Mouse (Mus musculus): ENCODE data around the gene Gps2. TPM values are rescaled to one million over a fixed set of nuclear protein-coding genes. Genes with fewer than 3 reads are reported as not detected.
"Not testable (repeated sequence)": the region's sequence is repeated elsewhere in the genome, so short reads cannot be mapped to it uniquely, and the experiment has no call there.

Gps2 gene
- polyA plus RNA-seq, 1 experiment = 116 TPM

- TF ChIP-seq FLI1 (IDR thresholded peaks at IDR 0.05; ENCODE audit: low read length) (no peak), GATA1 (IDR thresholded peaks at IDR 0.05; ENCODE audit: borderline replicate concordance, low read length) (no peak)
- Histone ChIP-seq H3K36me3 (replicated peaks; ENCODE audit: low read length) (no peaks in the 10 kb centered on the region), H3K27me3 (replicated peaks) (peaks cover 49% of the 10 kb centered on the region)
Observed at GRCm38 (mm10) chr11:69953267-69953915, 39.7 kb downstream of the Gps2 start.

GRCm38 (mm10) chr11:69955618-69956017 lies 41.9 kb downstream of the Gps2 start:
- H3K36me3 ChIP-seq (replicated peaks; ENCODE audit: low read length) = not testable (repeated sequence)
- H3K27me3 ChIP-seq (replicated peaks) = peaks cover 47% of the 10 kb centered on the region

More at GRCm38 (mm10) chr11:69953267-69953915, 39.7 kb downstream of the Gps2 start:
- no peaks in the 10 kb centered on the region for H3K9me3 ChIP-seq
- H3K4me1 ChIP-seq = peaks cover 23% of the 10 kb centered on the region
- H3K4me3 ChIP-seq (replicated peaks) = no peak overlapping the region

GRCm38 (mm10) chr11:69956218-69956617 lies 42.5 kb downstream of the Gps2 start:
- Histone ChIP-seq H3K9me3 (no peaks in the 10 kb centered on the region), H3K36me3 (replicated peaks; ENCODE audit: low read length) (no peaks in the 10 kb centered on the region), H3K27me3 (replicated peaks) (peaks cover 47% of the 10 kb centered on the region), H3K4me3 (replicated peaks) (no peak overlapping the region), H3K4me1 (peaks cover 17% of the 10 kb centered on the region)
- TF ChIP-seq FLI1 (IDR thresholded peaks at IDR 0.05; ENCODE audit: low read length) (no peak), GATA1 (IDR thresholded peaks at IDR 0.05; ENCODE audit: borderline replicate concordance, low read length) (no peak)

More at GRCm38 (mm10) chr11:69955618-69956017, 41.9 kb downstream of the Gps2 start:
- not testable (repeated sequence) for H3K9me3 ChIP-seq; H3K4me3 ChIP-seq (replicated peaks)
- H3K4me1 ChIP-seq = peaks cover 16% of the 10 kb centered on the region

GRCm38 (mm10) chr11:69960616-69961015 lies 46.9 kb downstream of the Gps2 start:
- no peaks in the 10 kb centered on the region for H3K36me3 ChIP-seq (replicated peaks; ENCODE audit: low read length)
- no peaks in the 10 kb centered on the region for H3K9me3 ChIP-seq
- TF ChIP-seq FLI1 (IDR thresholded peaks at IDR 0.05; ENCODE audit: low read length) (no peak), GATA1 (IDR thresholded peaks at IDR 0.05; ENCODE audit: borderline replicate concordance, low read length) (no peak)
- H3K4me3 ChIP-seq (replicated peaks) = no peak overlapping the region
- peaks cover 29% of the 10 kb centered on the region for H3K4me1 ChIP-seq
- peaks cover 58% of the 10 kb centered on the region for H3K27me3 ChIP-seq (replicated peaks)

- Histone ChIP-seq H3K9me3 (no peaks in the 10 kb centered on the region), H3K36me3 (replicated peaks; ENCODE audit: low read length) (no peaks in the 10 kb centered on the region), H3K4me1 (peaks cover 41% of the 10 kb centered on the region), H3K27me3 (replicated peaks) (peaks cover 63% of the 10 kb centered on the region), H3K4me3 (replicated peaks) (no peak overlapping the region)
- no peak for TF ChIP-seq FLI1 (IDR thresholded peaks at IDR 0.05; ENCODE audit: low read length)
- TF ChIP-seq GATA1 (IDR thresholded peaks at IDR 0.05; ENCODE audit: borderline replicate concordance, low read length) = no peak
Observed at GRCm38 (mm10) chr11:69961841-69962240, 48.2 kb downstream of the Gps2 start.

- Histone ChIP-seq H3K4me3 (replicated peaks) (no peak within 1 kb of the TSS), H3K9me3 (no peaks in the 10 kb centered on the region), H3K36me3 (replicated peaks; ENCODE audit: low read length) (peaks cover 24% of the 10 kb centered on the region), H3K4me1 (peaks cover 43% of the 10 kb centered on the region), H3K27me3 (replicated peaks) (peaks cover 59% of the 10 kb centered on the region)
- no peak for TF ChIP-seq FLI1 (IDR thresholded peaks at IDR 0.05; ENCODE audit: low read length)
- no peak for TF ChIP-seq GATA1 (IDR thresholded peaks at IDR 0.05; ENCODE audit: borderline replicate concordance, low read length)
Observed at GRCm38 (mm10) chr11:69964650-69965270, 51.1 kb downstream of the Gps2 start, which contains the start of gene Cldn7. Cldn7 (plus strand) TSS chr11:69964779.

- no peak for TF ChIP-seq GATA1 (IDR thresholded peaks at IDR 0.05; ENCODE audit: borderline replicate concordance, low read length)
- TF ChIP-seq FLI1 (IDR thresholded peaks at IDR 0.05; ENCODE audit: low read length) = no peak
- Histone ChIP-seq H3K36me3 (replicated peaks; ENCODE audit: low read length) (peaks cover 30% of the 10 kb centered on the region), H3K4me1 (peaks cover 43% of the 10 kb centered on the region), H3K27me3 (replicated peaks) (peaks cover 57% of the 10 kb centered on the region), H3K9me3 (no peaks in the 10 kb centered on the region), H3K4me3 (replicated peaks) (peak overlapping the region; percentile 88)
Observed at GRCm38 (mm10) chr11:69965271-69966005, 51.8 kb downstream of the Gps2 start.

Other genes starting within 250 kb of the Gps2 start
- 8.7 and 128 TPM in 2 replicates for gene Cd68, start 247.7 kb upstream of the Gps2 start, polyA plus RNA-seq (2012; ENCODE audit: insufficient read depth, low replicate concordance)
- 144 and 601 TPM in 2 replicates for gene Eif4a1, start 241.5 kb upstream of the Gps2 start, polyA plus RNA-seq (2012; ENCODE audit: insufficient read depth, low replicate concordance)
- gene Senp3, start 231.8 kb upstream of the Gps2 start, polyA plus RNA-seq (2012; ENCODE audit: insufficient read depth, low replicate concordance) = 54.1 and 94.8 TPM in 2 replicates
- 0.56 TPM in 1 of 2 replicates, not detected in the other for gene Tnfsf13, start 228.1 kb upstream of the Gps2 start, polyA plus RNA-seq (2012; ENCODE audit: insufficient read depth, low replicate concordance)
- 5.3 and 13.1 TPM in 2 replicates for gene Tnfsf12, start 218.0 kb upstream of the Gps2 start, polyA plus RNA-seq (2012; ENCODE audit: insufficient read depth, low replicate concordance)
- 2.0 and 2.5 TPM in 2 replicates for gene Tnfsfm13, start 217.8 kb upstream of the Gps2 start, polyA plus RNA-seq (2012; ENCODE audit: insufficient read depth, low replicate concordance)
- gene Polr2a, start 155.3 kb upstream of the Gps2 start, polyA plus RNA-seq (2012; ENCODE audit: insufficient read depth, low replicate concordance) = 36.5 and 129 TPM in 2 replicates
- not detected in 2 replicates for gene Slc35g3, start 151.9 kb upstream of the Gps2 start, polyA plus RNA-seq (2012; ENCODE audit: insufficient read depth, low replicate concordance)
- gene Zbtb4, start 148.0 kb upstream of the Gps2 start, polyA plus RNA-seq (2012; ENCODE audit: insufficient read depth, low replicate concordance) = 1.9 and 3.9 TPM in 2 replicates
- gene Chrnb1, start 117.9 kb upstream of the Gps2 start, polyA plus RNA-seq (2012; ENCODE audit: insufficient read depth, low replicate concordance) = not detected in 2 replicates
- 0.64 TPM in 1 of 2 replicates, not detected in the other for gene Fgf11, start 112.0 kb upstream of the Gps2 start, polyA plus RNA-seq (2012; ENCODE audit: insufficient read depth, low replicate concordance)
- gene Tmem102, start 108.3 kb upstream of the Gps2 start, polyA plus RNA-seq (2012; ENCODE audit: insufficient read depth, low replicate concordance) = not detected in 2 replicates
- not detected in 2 replicates for gene Gm39566, start 98.6 kb upstream of the Gps2 start, polyA plus RNA-seq (2012; ENCODE audit: insufficient read depth, low replicate concordance)
- gene Spem2, start 95.4 kb upstream of the Gps2 start, polyA plus RNA-seq (2012; ENCODE audit: insufficient read depth, low replicate concordance) = not detected in 2 replicates
- gene Spem1, start 91.7 kb upstream of the Gps2 start, polyA plus RNA-seq (2012; ENCODE audit: insufficient read depth, low replicate concordance) = not detected in 2 replicates
- 4.9 and 17.7 TPM in 2 replicates for gene Nlgn2, start 76.1 kb upstream of the Gps2 start, polyA plus RNA-seq (2012; ENCODE audit: insufficient read depth, low replicate concordance)
- gene Tmem256, start 75.4 kb upstream of the Gps2 start, polyA plus RNA-seq (2012; ENCODE audit: insufficient read depth, low replicate concordance) = 742 and 1,105 TPM in 2 replicates
- 41.3 and 79.4 TPM in 2 replicates for gene Plscr3, start 67.5 kb upstream of the Gps2 start, polyA plus RNA-seq (2012; ENCODE audit: insufficient read depth, low replicate concordance)
- gene Tnk1, start 55.2 kb upstream of the Gps2 start, polyA plus RNA-seq (2012; ENCODE audit: insufficient read depth, low replicate concordance) = not detected in 2 replicates
- not detected in 2 replicates for gene Tmem95, start 35.9 kb upstream of the Gps2 start, polyA plus RNA-seq (2012; ENCODE audit: insufficient read depth, low replicate concordance)
- gene Kctd11, start 32.5 kb upstream of the Gps2 start, polyA plus RNA-seq (2012; ENCODE audit: insufficient read depth, low replicate concordance) = 0.98 TPM in 1 of 2 replicates, not detected in the other
- 47.6 and 58.4 TPM in 2 replicates for gene Acap1, start 18.3 kb upstream of the Gps2 start, polyA plus RNA-seq (2012; ENCODE audit: insufficient read depth, low replicate concordance)
- 0.25 TPM in 1 of 2 replicates, not detected in the other for gene 2810408A11Rik, start 12.9 kb upstream of the Gps2 start, polyA plus RNA-seq (2012; ENCODE audit: insufficient read depth, low replicate concordance)
- gene Neurl4, start 12.8 kb upstream of the Gps2 start, polyA plus RNA-seq (2012; ENCODE audit: insufficient read depth, low replicate concordance) = 17.6 and 26.8 TPM in 2 replicates
- gene Eif5a, start 8.1 kb downstream of the Gps2 start, polyA plus RNA-seq (2012; ENCODE audit: insufficient read depth, low replicate concordance) = 2,079 and 2,119 TPM in 2 replicates
- 0.75 TPM in 1 of 2 replicates, not detected in the other for gene Ybx2, start 21.9 kb downstream of the Gps2 start, polyA plus RNA-seq (2012; ENCODE audit: insufficient read depth, low replicate concordance)
- not detected in 2 replicates for gene Slc2a4, start 34.3 kb downstream of the Gps2 start, polyA plus RNA-seq (2012; ENCODE audit: insufficient read depth, low replicate concordance)
- gene Cldn7, start 50.9 kb downstream of the Gps2 start, polyA plus RNA-seq (2012; ENCODE audit: insufficient read depth, low replicate concordance) = not detected in 2 replicates
- gene Ctdnep1, start 67.3 kb downstream of the Gps2 start, polyA plus RNA-seq (2012; ENCODE audit: insufficient read depth, low replicate concordance) = 289 and 291 TPM in 2 replicates
- 11.0 TPM in 1 of 2 replicates, not detected in the other for gene Elp5, start 68.6 kb downstream of the Gps2 start, polyA plus RNA-seq (2012; ENCODE audit: insufficient read depth, low replicate concordance)
- gene Gabarap, start 77.3 kb downstream of the Gps2 start, polyA plus RNA-seq (2012; ENCODE audit: insufficient read depth, low replicate concordance) = 495 and 977 TPM in 2 replicates
- 24.1 and 85.6 TPM in 2 replicates for gene Phf23, start 81.9 kb downstream of the Gps2 start, polyA plus RNA-seq (2012; ENCODE audit: insufficient read depth, low replicate concordance)
- 28.6 and 64.4 TPM in 2 replicates for gene Dvl2, start 86.7 kb downstream of the Gps2 start, polyA plus RNA-seq (2012; ENCODE audit: insufficient read depth, low replicate concordance)
- gene Acadvl, start 101.5 kb downstream of the Gps2 start, polyA plus RNA-seq (2012; ENCODE audit: insufficient read depth, low replicate concordance) = 12.7 and 34.2 TPM in 2 replicates
- 16.1 and 22.0 TPM in 2 replicates for gene Dlg4, start 103.1 kb downstream of the Gps2 start, polyA plus RNA-seq (2012; ENCODE audit: insufficient read depth, low replicate concordance)
- 0.36 TPM in 1 of 2 replicates, not detected in the other for gene Asgr1, start 140.2 kb downstream of the Gps2 start, polyA plus RNA-seq (2012; ENCODE audit: insufficient read depth, low replicate concordance)
- gene Asgr2, start 178.8 kb downstream of the Gps2 start, polyA plus RNA-seq (2012; ENCODE audit: insufficient read depth, low replicate concordance) = 0.09 TPM in 1 of 2 replicates, not detected in the other
- gene Mgl2, start 216.4 kb downstream of the Gps2 start, polyA plus RNA-seq (2012; ENCODE audit: insufficient read depth, low replicate concordance) = not detected in 2 replicates
- gene Clec10a, start 242.3 kb downstream of the Gps2 start, polyA plus RNA-seq (2012; ENCODE audit: insufficient read depth, low replicate concordance) = 0.93 TPM in 1 of 2 replicates, not detected in the other